Mouse (Mus musculus) monocyte, adult 5-6 weeks (primary cell): ENCODE measurements at regions not wholly inside any gene's neighbourhood (a gene's known extent, or its start where the extent isn't known, plus 50 kb on each side); places are given as distances from the start of the nearest gene placed in this dataset.

Experiments used
- ATAC-seq: fragments of 153-309, 156-312 bp; replicated peaks from 2 replicates; pipeline ENCODE4 v1.8.0; 2017; ENCODE audit warnings: mild to moderate bottlenecking; ENCODE audit not compliant: low TSS enrichment, insufficient number of reproducible peaks, severe bottlenecking, poor library complexity, low FRiP score

- no peak for ATAC-seq
Measured at GRCm38 (mm10) chr13:83154626-83155124, 349.2 kb upstream of the Mef2c start.

GRCm38 (mm10) chr13:83159969-83160368 lies 343.9 kb upstream of the Mef2c start:
- no peak for ATAC-seq

GRCm38 (mm10) chr13:83162761-83163160 lies 341.1 kb upstream of the Mef2c start:
- no peak for ATAC-seq

GRCm38 (mm10) chr13:83175086-83175485 lies 328.7 kb upstream of the Mef2c start:
- no peak for ATAC-seq

GRCm38 (mm10) chr13:83201931-83202671 lies 301.7 kb upstream of the Mef2c start:
- no peak for ATAC-seq

- no peak for ATAC-seq
Measured at GRCm38 (mm10) chr13:83206622-83207021, 297.2 kb upstream of the Mef2c start.

- no peak for ATAC-seq
Measured at GRCm38 (mm10) chr13:83207513-83207912, 296.3 kb upstream of the Mef2c start.

- ATAC-seq: no peak
Measured at GRCm38 (mm10) chr13:83208111-83208510, 295.7 kb upstream of the Mef2c start.

GRCm38 (mm10) chr13:83214811-83215210 lies 289.0 kb upstream of the Mef2c start:
- ATAC-seq: no peak

GRCm38 (mm10) chr13:83216454-83216853 lies 287.4 kb upstream of the Mef2c start:
- no peak for ATAC-seq

GRCm38 (mm10) chr13:83252452-83252851 lies 251.4 kb upstream of the Mef2c start:
- ATAC-seq: no peak

- no peak for ATAC-seq
Measured at GRCm38 (mm10) chr13:83266591-83266990, 237.2 kb upstream of the Mef2c start.

GRCm38 (mm10) chr13:83268663-83269062 lies 235.2 kb upstream of the Mef2c start:
- ATAC-seq: no peak

- ATAC-seq: no peak
Measured at GRCm38 (mm10) chr13:83278695-83279094, 225.1 kb upstream of the Mef2c start.

GRCm38 (mm10) chr13:83307696-83308095 lies 196.1 kb upstream of the Mef2c start:
- ATAC-seq: no peak

- no peak for ATAC-seq
Measured at GRCm38 (mm10) chr13:83328488-83328887, 175.3 kb upstream of the Mef2c start.

GRCm38 (mm10) chr13:83333728-83334127 lies 170.1 kb upstream of the Mef2c start:
- ATAC-seq: no peak

- ATAC-seq: no peak
Measured at GRCm38 (mm10) chr13:83344611-83345319, 159.1 kb upstream of the Mef2c start.

- ATAC-seq: no peak
Measured at GRCm38 (mm10) chr13:83355341-83355740, 148.5 kb upstream of the Mef2c start.

- no peak for ATAC-seq
Measured at GRCm38 (mm10) chr13:83360529-83360928, 143.3 kb upstream of the Mef2c start.
